Mouse (Mus musculus): ENCODE measurements around the gene 1110032F04Rik.

- no peak for TF ChIP-seq CTCF (IDR thresholded peaks at IDR 0.05; ENCODE audit: insufficient read depth, low read length)
- no peak for TF ChIP-seq POLR2A (IDR thresholded peaks at IDR 0.05; ENCODE audit: borderline replicate concordance, extremely low read depth, low read depth, low read length)
Measured at GRCm38 (mm10) chr3:68870568-68870950, 1.2 kb downstream of the 1110032F04Rik start.

All from lung, adult 2 months (tissue).